Mouse (Mus musculus) heart, embryonic 12.5 days (tissue): ENCODE measurements at regions not wholly inside any gene's neighbourhood (a gene's known extent, or its start where the extent isn't known, plus 50 kb on each side); places are given as distances from the start of the nearest gene placed in this dataset.

Experiments used
- ATAC-seq: fragments of 200-750 bp; cut with Nextera tagmentation; 2 replicates; pipeline ENCODE4 v1.8.0; 2017; ENCODE audit warnings: moderate TSS enrichment, moderate library complexity; ENCODE audit not compliant: insufficient number of reproducible peaks, low FRiP score
- H3K27ac ChIP-seq: fragments of 300-500 bp; sonication (generic); 2 replicates; pipeline ENCODE4 v1.5.1; 2016; ENCODE audit warnings: mild to moderate bottlenecking, moderate library complexity; ENCODE audit not compliant: poor library complexity, severe bottlenecking
- H3K27me3 ChIP-seq: fragments of 300-500 bp; sonication (generic); replicated peaks from 2 replicates; pipeline ENCODE4 v1.6.1; 2016; ENCODE audit warnings: mild to moderate bottlenecking, moderate library complexity
- H3K36me3 ChIP-seq: fragments of 300-500 bp; sonication (generic); 2 replicates; pipeline ENCODE4 v1.6.1; 2016; ENCODE audit warnings: mild to moderate bottlenecking, moderate library complexity
- H3K4me1 ChIP-seq: fragments of 300-500 bp; sonication (generic); replicated peaks from 2 replicates; pipeline ENCODE4 v1.6.1; 2016; ENCODE audit warnings: mild to moderate bottlenecking
- H3K4me2 ChIP-seq: fragments of 300-500 bp; sonication (generic); 2 replicates; pipeline ENCODE4 v1.6.1; 2016; ENCODE audit warnings: mild to moderate bottlenecking, moderate library complexity
- H3K4me3 ChIP-seq: fragments of 300-500 bp; sonication (generic); 2 replicates; pipeline ENCODE4 v1.5.1; 2016; ENCODE audit warnings: mild to moderate bottlenecking
- H3K9ac ChIP-seq: fragments of 300-500 bp; sonication (generic); 2 replicates; pipeline ENCODE4 v1.6.1; 2016; ENCODE audit warnings: mild to moderate bottlenecking, moderate library complexity
- H3K9me3 ChIP-seq: fragments of 300-500 bp; sonication (generic); replicated peaks from 2 replicates; pipeline ENCODE4 v1.6.1; 2016; ENCODE audit warnings: mild to moderate bottlenecking, moderate library complexity
- WGBS: fragments of 180-500 bp; shearing (Covaris S2); methylation state at CpG from one replicate; pipeline ENCODE4 v1.1.7; 2016; 5-methylcytosine and 5-hydroxymethylcytosine counted together

DNA sequence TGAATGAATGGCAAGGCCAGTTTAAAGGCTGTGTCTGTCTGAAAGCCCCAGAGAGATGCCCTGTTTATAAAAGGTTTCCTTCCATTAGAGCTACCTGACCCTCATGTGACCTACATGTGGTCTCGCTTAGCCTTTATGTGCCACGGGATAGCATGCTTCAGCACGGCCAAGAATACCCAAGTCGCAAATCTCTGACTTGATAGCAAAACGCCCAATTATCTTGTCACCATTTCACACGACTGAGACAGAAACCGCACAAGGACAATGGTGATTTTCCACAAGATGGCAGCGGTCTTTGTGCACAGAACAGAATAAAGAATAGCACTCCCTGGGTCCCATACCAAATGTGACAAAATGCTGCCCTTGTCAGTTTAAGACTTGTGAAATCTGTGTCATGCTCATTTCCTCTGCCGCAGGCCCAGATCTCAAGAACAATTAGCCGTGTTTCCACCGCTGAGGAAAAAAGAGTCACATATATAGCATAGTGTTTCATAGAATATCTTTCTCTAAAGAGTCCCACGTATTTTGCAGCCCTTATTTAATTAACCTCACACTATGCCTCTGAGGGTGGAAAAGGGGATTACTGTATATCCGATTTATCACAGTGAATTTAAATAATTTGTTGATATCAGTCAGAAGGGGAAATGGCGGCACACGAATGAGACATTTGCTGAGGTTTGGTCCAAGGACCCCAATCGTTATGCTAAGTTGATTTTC lies 118.3 kb upstream of the Cwc22 start:
- Histone ChIP-seq H3K4me1 (no peaks in the 10 kb centered on the region), H3K4me3 (no peak overlapping the region), H3K27ac (no peak overlapping the region), H3K4me2 (no peak overlapping the region), H3K9ac (no peak overlapping the region), H3K9me3 (no peaks in the 10 kb centered on the region), H3K27me3 (no peaks in the 10 kb centered on the region), H3K36me3 (no peaks in the 10 kb centered on the region)
- 71% methylated on average over 16 of the region's 16 CpGs for WGBS
- ATAC-seq = no peak

DNA sequence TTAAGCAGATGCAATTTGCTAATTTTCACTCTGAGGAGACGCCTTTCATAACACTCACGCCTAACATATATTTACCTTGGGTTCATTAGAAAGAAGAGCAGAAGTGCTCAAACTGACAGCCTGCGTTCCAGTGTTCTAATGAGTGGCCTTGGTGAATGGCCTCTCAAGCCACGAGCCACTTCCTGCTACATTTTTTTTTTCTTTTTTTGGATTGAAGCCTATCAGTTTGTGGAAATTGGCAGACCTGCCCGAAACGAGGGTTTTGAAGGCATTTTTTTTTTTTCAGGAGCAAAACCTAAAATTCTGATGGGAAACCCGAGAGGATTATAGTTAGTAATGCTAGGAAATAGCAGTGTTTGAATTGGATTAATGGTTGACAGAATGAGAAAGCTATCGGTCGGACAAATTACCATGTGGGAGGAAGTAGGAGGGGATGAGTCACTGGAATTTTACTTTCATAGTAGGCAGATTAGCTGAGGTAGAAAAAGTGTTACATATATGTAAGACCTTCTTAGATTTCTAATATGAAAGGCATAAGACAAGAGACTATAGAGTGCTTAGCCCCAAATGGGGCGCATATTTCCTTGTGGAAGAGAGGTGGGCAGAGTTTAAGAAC lies 113.7 kb upstream of the Cwc22 start:
- 56% methylated on average over 10 of the region's 10 CpGs for WGBS
- Histone ChIP-seq H3K36me3 (no peaks in the 10 kb centered on the region), H3K9ac (no peak overlapping the region), H3K4me2 (no peak overlapping the region), H3K9me3 (no peaks in the 10 kb centered on the region), H3K4me3 (no peak overlapping the region), H3K27me3 (no peaks in the 10 kb centered on the region), H3K27ac (no peak overlapping the region), H3K4me1 (no peaks in the 10 kb centered on the region)
- no peak for ATAC-seq

DNA sequence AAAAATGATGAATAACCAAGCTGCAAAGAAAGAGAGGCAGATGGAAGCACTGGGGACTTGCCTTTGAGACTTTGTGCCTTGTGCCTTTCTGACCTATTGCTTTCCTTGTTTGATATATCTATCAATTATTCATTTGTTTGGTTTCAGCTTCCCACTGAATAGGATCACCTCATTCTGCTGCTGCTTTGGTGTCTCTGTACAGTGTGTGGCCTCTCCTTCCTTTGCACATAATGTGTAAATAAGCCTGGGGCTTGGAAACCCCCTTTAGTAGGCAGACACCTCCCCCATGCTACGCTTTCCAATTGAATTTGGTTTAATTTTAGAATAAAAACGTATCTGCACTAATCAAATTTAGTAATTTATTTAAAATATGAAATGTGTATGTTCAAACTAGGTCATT lies 112.8 kb upstream of the Cwc22 start:
- Histone ChIP-seq H3K27ac (no peak overlapping the region), H3K4me1 (no peaks in the 10 kb centered on the region), H3K4me3 (no peak overlapping the region), H3K27me3 (no peaks in the 10 kb centered on the region), H3K36me3 (no peaks in the 10 kb centered on the region), H3K9ac (no peak overlapping the region), H3K9me3 (no peaks in the 10 kb centered on the region), H3K4me2 (no peak overlapping the region)
- 72% methylated on average over 2 of the region's 2 CpGs for WGBS
- no peak for ATAC-seq

DNA sequence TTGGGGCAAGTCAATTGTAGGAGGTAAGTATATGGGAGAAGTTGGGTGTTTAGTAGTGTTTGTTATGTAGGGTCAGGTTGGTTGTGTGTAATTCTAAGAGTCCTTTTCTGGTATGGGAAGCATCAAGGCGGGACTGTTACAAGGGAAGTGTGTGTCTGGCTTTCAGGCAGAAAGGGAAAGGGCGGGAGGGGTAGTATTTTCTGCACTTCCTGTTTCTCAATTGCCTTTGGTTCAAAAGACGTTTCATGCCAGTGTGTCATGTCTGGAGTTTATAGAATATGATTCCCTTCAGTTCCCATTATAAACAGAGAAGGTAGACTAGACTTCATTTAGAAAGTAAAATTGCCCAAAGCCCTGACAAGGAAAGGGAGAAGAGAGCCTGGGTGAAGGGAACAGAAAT lies 107.7 kb upstream of the Cwc22 start:
- no peak overlapping the region for H3K4me3 ChIP-seq
- H3K4me1 ChIP-seq = no peaks in the 10 kb centered on the region
- H3K4me2 ChIP-seq = no peak overlapping the region
- H3K9ac ChIP-seq = no peak overlapping the region
- no peaks in the 10 kb centered on the region for H3K36me3 ChIP-seq
- 69% methylated on average over 3 of the region's 3 CpGs for WGBS
- no peaks in the 10 kb centered on the region for H3K9me3 ChIP-seq
- no peaks in the 10 kb centered on the region for H3K27me3 ChIP-seq
- H3K27ac ChIP-seq = no peak overlapping the region
- ATAC-seq = no peak

DNA sequence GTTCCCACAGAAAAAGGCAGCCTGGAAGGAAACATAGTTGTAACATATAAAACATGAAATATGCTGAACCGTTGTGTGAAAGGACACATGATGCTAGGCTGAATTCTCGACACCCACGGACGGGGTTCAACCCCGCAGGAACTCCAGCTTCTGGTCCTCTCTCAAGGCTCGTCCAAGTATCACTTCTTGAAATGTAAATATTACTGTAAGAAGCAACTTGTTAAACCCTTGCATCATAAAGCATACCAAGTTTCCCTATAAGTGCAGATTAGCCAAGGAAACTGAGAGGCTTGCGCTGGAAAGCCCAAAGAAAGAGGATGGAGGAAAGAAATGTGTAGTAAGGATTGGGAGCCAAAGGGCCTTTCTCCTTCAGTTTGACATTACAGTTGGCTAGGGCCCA lies 104.4 kb upstream of the Cwc22 start:
- H3K9me3 ChIP-seq = no peaks in the 10 kb centered on the region
- no peak overlapping the region for H3K9ac ChIP-seq
- H3K4me3 ChIP-seq = no peak overlapping the region
- no peak overlapping the region for H3K27ac ChIP-seq
- no peaks in the 10 kb centered on the region for H3K4me1 ChIP-seq
- WGBS = 90% methylated on average over 7 of the region's 7 CpGs
- no peak for ATAC-seq
- H3K4me2 ChIP-seq = no peak overlapping the region
- H3K27me3 ChIP-seq = no peaks in the 10 kb centered on the region
- H3K36me3 ChIP-seq = no peaks in the 10 kb centered on the region

DNA sequence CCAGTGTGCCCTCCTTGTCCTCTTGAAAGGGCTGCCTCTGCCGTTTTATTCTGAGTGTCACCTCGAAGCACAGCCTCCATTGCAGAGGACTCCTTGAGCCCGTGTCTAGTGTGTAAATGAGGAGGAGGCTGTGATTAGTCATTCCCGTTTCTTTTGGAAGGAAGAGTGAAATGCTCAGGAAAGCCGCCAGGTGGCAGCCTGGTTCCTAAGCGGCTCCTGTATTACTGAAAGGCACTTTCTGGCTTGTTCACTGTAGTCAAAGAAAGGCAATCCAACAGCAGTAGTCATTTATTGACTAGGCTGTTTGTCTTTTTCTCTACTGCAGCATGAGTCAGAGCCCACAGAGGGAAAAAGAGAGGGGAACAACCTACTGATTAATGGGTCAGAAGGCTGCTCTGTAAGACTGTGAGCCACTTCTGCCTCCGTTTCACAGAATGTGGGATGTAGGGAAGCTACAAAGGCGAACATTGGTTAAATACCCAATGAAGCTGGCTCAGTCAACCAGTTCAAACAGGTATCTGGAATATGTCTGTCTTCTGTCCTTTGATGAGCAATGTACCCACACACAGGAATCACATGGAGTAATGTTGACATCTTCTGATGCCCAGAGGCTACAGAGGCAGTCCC lies 103.2 kb upstream of the Cwc22 start:
- peak overlapping the region; percentile 65 for H3K4me2 ChIP-seq
- no peaks in the 10 kb centered on the region for H3K9me3 ChIP-seq
- H3K4me3 ChIP-seq = peak overlapping the region; percentile 27
- no peak overlapping the region for H3K9ac ChIP-seq
- H3K4me1 ChIP-seq = no peaks in the 10 kb centered on the region
- no peak for ATAC-seq
- no peaks in the 10 kb centered on the region for H3K27me3 ChIP-seq
- no peak overlapping the region for H3K27ac ChIP-seq
- H3K36me3 ChIP-seq = no peaks in the 10 kb centered on the region
- 22% methylated on average over 8 of the region's 8 CpGs for WGBS

DNA sequence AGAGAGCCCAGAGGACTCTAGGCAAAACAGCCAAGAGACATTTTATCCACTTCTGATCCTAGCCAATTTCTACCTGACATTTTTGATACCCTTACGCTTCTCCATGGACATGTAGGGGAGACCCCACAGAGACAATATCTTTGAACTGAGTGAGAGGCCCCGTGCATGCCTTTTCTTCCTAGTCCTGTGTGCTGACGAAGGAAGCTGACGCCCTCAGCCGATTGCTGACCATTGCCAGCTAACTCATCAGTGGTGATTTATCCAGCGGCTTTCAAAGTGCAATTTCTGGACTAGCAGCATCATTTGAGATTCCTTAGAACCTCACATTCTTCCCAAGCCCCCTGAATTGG lies 102.5 kb upstream of the Cwc22 start:
- no peak for ATAC-seq

DNA sequence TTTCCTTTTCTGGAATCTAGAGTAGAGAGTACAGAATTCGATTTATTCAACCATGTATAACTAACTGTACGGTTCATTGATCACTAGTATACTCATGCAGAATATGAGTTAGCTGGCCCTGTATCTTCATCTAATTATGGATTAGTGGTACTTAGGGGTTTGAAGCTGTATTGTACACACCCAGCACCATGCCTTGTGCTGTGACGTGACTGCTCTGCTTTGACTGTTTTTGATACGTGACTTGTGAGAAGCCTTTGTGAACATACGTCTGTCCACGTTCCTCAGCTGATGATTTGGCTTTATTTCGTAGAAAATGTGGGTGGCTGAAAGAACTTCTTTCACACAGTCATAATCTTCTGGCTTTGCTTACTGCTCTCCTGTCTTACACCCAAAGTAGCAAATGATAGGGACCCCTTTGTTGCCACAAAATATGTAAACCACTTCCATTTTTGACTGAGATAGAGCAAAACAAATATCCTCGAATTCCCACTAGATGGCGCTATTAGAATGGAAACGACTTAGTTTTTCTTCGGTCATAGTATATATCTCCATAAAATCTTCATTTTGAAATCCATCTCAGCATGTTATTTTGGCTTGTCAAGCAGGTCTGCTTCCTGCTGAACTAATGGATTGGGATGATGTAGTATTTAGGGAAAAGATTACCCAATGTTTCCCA lies 102.0 kb upstream of the Cwc22 start:
- no peak for ATAC-seq
- Histone ChIP-seq H3K27ac (no peak overlapping the region), H3K9ac (no peak overlapping the region), H3K9me3 (no peaks in the 10 kb centered on the region), H3K27me3 (no peaks in the 10 kb centered on the region), H3K4me1 (no peaks in the 10 kb centered on the region), H3K36me3 (no peaks in the 10 kb centered on the region), H3K4me2 (peak overlapping the region; percentile 65), H3K4me3 (0 out of 2 replicates have a peak overlapping the region, but pooled peaks have one; percentile 27)
- WGBS = 40% methylated on average over 11 of the region's 11 CpGs

More for the DNA sequence above, 102.5 kb upstream of the Cwc22 start:
- H3K4me1 ChIP-seq = no peaks in the 10 kb centered on the region
- H3K4me2 ChIP-seq = peak overlapping the region; percentile 65
- H3K36me3 ChIP-seq = no peaks in the 10 kb centered on the region
- no peaks in the 10 kb centered on the region for H3K9me3 ChIP-seq
- no peak overlapping the region for H3K27ac ChIP-seq
- peak overlapping the region; percentile 27 for H3K4me3 ChIP-seq
- H3K9ac ChIP-seq = no peak overlapping the region
- 60% methylated on average over 6 of the region's 6 CpGs for WGBS
- no peaks in the 10 kb centered on the region for H3K27me3 ChIP-seq

DNA sequence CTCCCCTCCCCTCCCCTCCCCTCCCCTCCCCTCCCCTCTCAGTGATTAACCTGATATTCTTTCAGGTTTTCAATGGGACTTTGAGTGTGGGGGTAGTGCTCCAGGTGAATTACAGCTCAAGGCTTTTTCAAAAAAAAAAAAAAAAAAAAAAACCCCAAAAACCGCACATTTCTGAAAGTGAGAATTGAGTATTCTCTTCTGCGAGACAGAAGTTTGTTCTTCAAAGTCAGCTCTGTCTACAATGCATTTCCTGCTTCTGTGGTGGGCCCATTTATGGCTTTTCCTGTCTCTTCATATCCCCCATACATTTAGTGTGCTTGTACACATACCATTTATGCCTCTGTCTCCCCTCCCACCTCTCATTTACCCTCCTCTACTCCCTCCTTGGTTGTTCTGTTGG lies 81.1 kb upstream of the Cwc22 start:
- 84% methylated on average over 2 of the region's 2 CpGs for WGBS
- Histone ChIP-seq H3K4me2 (no peak overlapping the region), H3K36me3 (no peaks in the 10 kb centered on the region), H3K9me3 (no peaks in the 10 kb centered on the region), H3K4me3 (no peak overlapping the region), H3K4me1 (no peaks in the 10 kb centered on the region), H3K27me3 (no peaks in the 10 kb centered on the region), H3K9ac (no peak overlapping the region), H3K27ac (no peak overlapping the region)
- no peak for ATAC-seq

DNA sequence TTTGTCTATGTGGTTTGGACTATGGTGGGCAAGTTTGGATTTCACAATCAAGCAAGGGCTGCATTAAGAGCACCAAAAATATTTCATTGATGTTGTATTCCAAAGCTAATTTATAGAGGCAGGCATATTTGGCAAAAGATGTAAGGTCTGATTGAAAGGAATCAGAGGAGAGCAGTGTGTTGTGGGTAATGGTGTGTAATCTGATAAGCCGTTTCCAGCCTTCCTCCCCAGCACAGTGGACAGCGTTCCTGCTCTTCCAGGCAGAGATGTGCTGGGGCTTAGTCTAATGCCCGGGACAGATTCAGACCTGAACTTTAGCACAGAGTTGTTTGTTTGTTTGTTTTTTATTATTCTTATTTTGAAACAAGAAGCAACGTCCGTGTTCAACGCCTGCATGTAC lies 80.6 kb upstream of the Cwc22 start:
- 48% methylated on average over 6 of the region's 6 CpGs for WGBS
- H3K4me3 ChIP-seq = no peak overlapping the region

DNA sequence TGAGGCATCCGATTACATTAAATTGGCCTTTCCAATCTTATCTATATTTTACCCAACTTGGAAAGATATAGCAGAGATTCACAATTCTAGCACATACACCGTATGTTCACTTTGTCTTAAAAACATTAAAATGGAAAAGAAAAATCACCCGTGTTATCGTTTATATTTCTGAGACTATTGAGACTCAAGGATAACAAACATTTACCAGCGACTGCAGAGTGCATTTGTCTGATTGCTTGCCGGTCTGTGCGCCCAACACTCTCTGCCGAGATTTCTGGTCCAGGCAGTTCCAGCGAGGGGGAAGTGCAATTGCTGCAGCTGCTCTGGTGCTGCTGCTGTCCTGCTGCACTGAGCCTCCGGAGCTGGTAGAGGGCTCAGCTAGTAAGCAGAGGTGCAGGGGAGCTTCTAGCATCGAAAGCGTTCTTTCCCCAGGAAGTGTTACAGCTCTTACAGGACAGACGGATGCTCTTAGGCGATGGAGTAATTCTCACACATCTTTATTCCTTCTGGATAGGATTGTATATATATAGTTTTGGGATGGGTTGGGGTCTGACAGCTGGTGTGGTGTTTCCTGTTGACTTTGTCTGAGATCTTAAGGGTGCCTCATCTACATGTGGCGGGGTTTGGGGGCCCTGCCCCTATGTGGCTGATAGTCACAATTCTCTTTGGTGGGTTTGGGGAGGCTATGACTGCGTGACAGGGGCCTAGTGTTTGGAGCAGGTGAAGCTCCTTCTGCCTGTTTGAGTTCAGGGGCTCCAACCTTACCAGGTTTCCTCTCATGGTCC lies 79.7 kb upstream of the Cwc22 start:
- 59% methylated on average over 16 of the region's 16 CpGs for WGBS
- no peak overlapping the region for H3K9ac ChIP-seq
- H3K9me3 ChIP-seq = no peaks in the 10 kb centered on the region
- no peak overlapping the region for H3K4me2 ChIP-seq
- ATAC-seq = no peak
- H3K4me3 ChIP-seq = no peak overlapping the region
- H3K27ac ChIP-seq = no peak overlapping the region
- no peaks in the 10 kb centered on the region for H3K36me3 ChIP-seq
- no peaks in the 10 kb centered on the region for H3K27me3 ChIP-seq
- no peaks in the 10 kb centered on the region for H3K4me1 ChIP-seq

More for the DNA sequence above, 80.6 kb upstream of the Cwc22 start:
- H3K9ac ChIP-seq = no peak overlapping the region
- no peak overlapping the region for H3K4me2 ChIP-seq
- no peak overlapping the region for H3K27ac ChIP-seq
- no peaks in the 10 kb centered on the region for H3K27me3 ChIP-seq
- H3K36me3 ChIP-seq = no peaks in the 10 kb centered on the region
- no peak for ATAC-seq
- no peaks in the 10 kb centered on the region for H3K4me1 ChIP-seq
- no peaks in the 10 kb centered on the region for H3K9me3 ChIP-seq
